Mouse (Mus musculus): Measurements from ENCODE around the gene Psors1c2.

Gene Psors1c2

DNA sequence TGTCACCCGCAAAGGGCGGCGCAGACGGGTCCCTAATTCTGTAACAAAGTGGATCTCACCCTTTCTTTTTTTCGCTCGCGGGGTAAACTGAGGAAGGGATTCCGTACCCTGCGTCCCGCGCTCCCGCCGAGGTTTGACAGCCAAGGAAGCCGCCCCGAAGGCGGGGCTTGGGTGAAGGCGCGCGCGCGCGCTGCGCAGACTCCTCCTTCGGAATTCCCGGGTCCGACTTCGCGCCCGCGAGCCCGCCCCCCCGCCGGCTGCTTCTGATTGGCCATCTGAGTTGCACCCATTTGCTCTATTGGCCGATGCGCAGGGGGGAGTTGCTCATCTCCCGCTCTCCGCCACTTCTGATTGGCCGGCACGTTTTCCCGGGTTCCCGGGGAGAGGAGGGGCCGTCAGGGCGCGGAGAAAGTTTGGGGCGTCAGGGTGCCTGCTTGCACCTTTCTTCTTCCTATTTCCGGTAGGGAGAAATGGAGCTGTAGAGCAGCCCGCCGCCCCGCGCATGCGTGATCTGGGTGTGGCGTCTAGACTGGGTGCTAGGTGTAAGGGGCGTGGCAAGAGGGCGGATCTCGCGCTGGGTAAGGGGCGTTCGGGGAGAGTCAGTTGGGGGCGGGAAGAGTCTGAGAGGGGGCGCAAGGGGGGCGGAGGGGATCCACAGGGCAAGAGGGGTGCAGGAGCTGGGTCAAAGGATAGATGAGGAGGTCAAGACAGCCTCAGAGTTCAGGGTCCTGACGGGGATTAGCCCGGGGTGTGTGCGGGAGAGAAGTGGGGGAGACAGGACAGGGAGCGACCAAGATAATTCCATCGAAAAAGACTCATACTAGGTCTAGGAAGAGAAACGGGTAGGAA is 16.1 kb upstream of the Psors1c2 start, which contains the start of the genes Tcf19 and Cchcr1:
Tcf19 (minus strand) TSS at position 173 of the 849 bp plus-strand sequence.
Cchcr1 (plus strand) TSS at position 449 of the 849 bp plus-strand sequence.
- DNase-seq (ENCODE audit: low read depth, low spot score): peak; percentile 98

GRCm38 (mm10) chr17:35517526-35517925 is 15.5 kb upstream of the Psors1c2 start:
- DNase-seq (ENCODE audit: low read depth, low spot score): no peak

DNA sequence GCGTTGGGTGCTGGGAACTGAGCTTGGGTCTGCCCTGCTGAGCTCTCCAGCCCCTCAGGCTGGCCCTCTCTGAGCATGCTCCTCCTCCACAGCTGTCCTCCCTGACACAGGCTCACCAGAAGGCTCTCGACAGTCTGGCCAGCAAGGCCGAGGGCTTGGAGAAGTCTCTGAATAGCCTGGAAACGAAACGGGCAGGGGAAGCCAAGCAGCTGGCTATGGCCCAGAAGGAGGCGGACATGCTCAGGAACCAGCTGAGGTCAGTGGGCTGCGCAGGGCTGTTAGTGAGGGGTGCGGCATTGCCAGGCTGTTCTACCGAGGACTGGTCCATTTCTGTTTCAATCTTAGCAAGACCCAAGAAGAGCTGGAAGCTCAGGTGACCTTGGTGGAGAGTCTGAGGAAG is 8.6 kb upstream of the Psors1c2 start:
- no peak for DNase-seq (ENCODE audit: low read depth, low spot score)

DNA sequence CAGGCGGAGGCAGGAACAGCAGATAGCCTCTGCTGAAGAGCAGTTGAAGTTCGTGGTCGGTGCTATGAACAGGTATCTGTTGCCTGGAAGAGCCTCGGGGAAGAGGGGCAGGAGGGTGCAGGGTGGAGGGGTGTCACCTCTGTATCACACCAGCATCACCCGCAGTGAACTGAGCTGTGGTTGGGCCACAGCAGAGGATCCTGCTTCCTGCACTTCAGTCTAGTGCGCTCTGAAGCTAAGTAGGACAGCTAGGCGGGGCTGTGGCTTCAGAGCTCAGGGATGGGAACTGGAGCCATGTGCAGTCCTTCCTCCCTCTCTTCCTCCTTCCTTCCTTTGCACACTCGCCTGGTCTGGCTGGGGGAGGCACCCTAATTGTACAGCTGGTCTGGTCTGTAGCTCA is 6.4 kb upstream of the Psors1c2 start:
- DNase-seq (ENCODE audit: low read depth, low spot score): peak; percentile 40

DNA sequence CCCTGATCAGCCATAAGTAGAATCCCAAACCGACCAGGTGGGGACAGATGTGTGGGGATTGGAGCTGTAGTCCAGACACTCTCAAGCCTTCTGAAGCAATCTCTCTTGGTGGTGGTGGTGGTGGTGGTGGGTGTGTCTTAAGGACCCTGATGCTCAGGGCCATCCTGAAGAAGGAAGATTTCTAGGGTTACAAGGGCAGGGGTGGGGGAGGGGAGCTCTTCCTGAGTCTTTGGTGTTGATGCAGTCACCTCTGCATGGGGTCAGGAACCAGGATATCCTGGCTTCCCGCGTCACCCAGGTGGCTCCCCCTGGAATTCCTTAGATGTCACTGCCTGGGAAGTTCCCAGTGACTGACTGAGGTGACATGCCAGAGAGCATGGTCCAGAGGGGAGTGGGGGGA is 641 bp upstream of the Psors1c2 start:
- DNase-seq (ENCODE audit: low read depth, low spot score): no peak

DNA sequence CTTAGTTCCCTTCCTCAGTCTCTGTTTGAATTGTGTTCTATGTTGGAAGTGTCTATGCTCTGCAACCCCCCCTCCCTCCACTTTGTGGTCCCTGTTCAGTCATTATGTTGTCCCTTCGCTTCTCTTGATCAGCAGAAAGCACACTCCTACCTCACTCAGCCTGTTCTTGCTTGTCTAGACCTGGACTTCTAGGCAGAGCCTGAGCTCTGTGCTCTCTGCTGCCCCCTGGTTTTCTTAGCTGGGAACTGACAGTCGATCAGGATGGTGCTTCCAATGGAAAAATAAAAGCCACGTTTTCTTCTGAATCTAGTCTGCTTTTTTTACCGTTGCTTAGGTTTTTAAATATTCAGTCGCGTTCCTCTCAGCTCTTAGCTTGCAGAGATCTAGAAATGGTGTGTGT is 1.3 kb downstream of the Psors1c2 start:
- DNase-seq (ENCODE audit: low read depth, low spot score): peak; percentile 70

DNA sequence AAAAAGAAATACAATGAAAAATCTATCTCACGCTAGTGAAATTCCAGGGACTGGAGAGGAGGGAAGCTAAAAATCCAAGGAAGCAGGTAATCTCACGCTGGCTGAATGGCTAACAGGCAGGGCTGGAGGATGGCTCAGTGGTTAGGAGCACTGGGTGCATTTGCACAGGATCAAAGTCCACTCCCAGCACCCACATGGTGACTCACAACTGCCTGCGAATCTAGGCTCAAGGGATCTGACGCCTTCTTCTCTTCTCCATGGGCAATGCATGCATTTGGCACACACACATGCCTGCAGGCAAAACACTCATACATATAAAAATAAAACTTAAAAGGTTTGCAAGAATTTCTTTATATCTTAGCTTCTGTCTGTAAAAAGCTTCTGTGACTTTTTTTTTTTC is 4.4 kb downstream of the Psors1c2 start:
- DNase-seq (ENCODE audit: low read depth, low spot score): no peak

GRCm38 (mm10) chr17:35538476-35538875 is 5.5 kb downstream of the Psors1c2 start:
- no peak for DNase-seq (ENCODE audit: low read depth, low spot score)

- no peak for DNase-seq (ENCODE audit: low read depth, low spot score)
Observed at GRCm38 (mm10) chr17:35539540-35539939, 6.5 kb downstream of the Psors1c2 start.

GRCm38 (mm10) chr17:35542761-35543411 is 9.9 kb downstream of the Psors1c2 start:
- no peak for DNase-seq (ENCODE audit: low read depth, low spot score)

- no peak for DNase-seq (ENCODE audit: low read depth, low spot score)
Observed at GRCm38 (mm10) chr17:35543412-35543861, 10.4 kb downstream of the Psors1c2 start.

GRCm38 (mm10) chr17:35544001-35544400 is 11.0 kb downstream of the Psors1c2 start:
- DNase-seq (ENCODE audit: low read depth, low spot score): no peak

GRCm38 (mm10) chr17:35544680-35545079 is 11.7 kb downstream of the Psors1c2 start:
- peak; percentile 40 for DNase-seq (ENCODE audit: low read depth, low spot score)

DNA sequence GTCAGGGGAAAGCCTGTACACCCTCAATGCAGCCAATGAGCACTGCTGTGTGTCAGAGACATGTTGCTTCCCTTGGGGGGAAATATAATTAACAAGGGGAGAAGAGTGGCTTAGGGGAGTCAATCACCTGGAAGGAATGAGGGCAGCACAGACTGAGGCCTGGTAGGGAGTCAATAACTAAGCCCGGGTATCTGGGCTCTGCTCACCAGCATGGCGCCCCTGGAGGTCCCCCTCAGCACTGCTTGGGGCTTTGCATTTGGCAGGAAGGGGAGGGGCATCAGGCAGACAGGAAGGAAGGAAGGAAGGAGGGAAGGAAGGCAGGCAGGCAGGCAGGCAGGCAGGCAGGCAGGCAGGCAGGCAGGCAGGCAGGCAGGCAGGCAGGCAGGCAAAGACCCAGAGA is 14.5 kb downstream of the Psors1c2 start:
- DNase-seq (ENCODE audit: low read depth, low spot score): no peak

GRCm38 (mm10) chr17:35548636-35549035 is 15.6 kb downstream of the Psors1c2 start:
- DNase-seq (ENCODE audit: low read depth, low spot score): no peak

GRCm38 (mm10) chr17:35549437-35550142 is 16.6 kb downstream of the Psors1c2 start:
- DNase-seq (ENCODE audit: low read depth, low spot score): no peak

DNA sequence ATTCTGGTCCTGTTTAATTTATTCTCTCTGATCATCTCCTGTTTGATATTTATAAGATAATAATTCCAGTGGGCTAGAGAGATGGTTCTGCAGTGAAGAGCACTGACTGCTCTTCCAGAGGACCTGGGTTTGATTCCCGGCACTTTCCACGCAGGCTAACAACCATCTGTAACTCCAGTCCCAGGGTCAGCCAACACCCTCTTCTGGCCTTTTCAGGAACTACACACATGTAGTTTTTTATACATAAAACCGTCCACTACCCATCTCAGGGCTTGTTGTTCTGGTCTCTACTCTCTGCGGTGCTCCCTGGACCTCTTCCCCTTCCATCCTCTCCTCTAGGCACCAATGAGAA is 17.1 kb downstream of the Psors1c2 start:
- DNase-seq (ENCODE audit: low read depth, low spot score): no peak

- no peak for DNase-seq (ENCODE audit: low read depth, low spot score)
Observed at GRCm38 (mm10) chr17:35550871-35551270, 17.9 kb downstream of the Psors1c2 start.

DNA sequence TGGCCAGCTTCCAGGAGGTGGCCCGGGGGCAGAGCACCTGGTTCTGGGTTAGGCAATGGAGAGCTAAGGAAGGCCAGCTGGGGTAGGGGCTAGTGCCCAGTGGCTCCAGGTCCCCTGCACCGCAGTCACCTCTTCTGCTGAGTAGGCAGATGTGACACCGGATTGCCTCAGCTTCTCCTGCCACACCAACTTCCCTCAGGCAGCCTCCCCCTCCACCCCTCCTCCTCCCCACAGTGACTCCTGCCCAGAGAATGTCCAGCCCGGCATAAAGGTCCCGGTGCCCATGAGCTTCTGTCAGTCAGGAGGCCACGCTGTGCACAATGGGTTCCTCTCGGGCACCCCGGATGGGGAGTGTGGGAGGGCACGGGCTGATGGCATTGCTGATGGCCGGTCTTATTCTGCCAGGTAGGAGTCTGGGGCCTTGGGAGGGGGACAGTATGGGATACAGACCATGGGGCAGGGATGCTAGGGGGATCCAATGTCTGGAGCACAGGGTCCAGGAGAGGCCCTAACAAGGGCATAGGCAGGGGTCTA is 18.9 kb downstream of the Psors1c2 start, which contains the start of gene Cdsn:
Cdsn (plus strand) TSS at position 248 of the 534 bp plus-strand sequence.
- DNase-seq (ENCODE audit: low read depth, low spot score): no peak

DNA sequence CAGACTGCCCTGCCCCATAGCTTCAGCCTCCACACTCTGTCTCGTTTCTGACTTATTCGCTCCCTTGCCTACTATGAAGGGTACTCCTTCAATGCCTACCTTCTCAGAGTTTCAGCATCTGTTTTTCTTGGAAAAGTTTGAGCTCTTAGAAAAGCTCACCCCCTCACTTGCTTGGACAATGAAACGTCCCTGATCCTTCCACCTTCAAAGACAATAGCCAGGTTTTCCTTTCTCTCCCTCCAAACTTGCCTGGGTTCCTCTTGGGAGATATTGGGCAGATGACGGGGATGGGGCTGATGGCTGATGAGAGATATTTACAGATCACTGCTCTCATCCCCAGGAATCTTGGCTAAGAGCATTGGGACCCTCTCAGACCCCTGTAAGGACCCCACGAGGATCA is 21.3 kb downstream of the Psors1c2 start:
- no peak for DNase-seq (ENCODE audit: low read depth, low spot score)

DNA sequence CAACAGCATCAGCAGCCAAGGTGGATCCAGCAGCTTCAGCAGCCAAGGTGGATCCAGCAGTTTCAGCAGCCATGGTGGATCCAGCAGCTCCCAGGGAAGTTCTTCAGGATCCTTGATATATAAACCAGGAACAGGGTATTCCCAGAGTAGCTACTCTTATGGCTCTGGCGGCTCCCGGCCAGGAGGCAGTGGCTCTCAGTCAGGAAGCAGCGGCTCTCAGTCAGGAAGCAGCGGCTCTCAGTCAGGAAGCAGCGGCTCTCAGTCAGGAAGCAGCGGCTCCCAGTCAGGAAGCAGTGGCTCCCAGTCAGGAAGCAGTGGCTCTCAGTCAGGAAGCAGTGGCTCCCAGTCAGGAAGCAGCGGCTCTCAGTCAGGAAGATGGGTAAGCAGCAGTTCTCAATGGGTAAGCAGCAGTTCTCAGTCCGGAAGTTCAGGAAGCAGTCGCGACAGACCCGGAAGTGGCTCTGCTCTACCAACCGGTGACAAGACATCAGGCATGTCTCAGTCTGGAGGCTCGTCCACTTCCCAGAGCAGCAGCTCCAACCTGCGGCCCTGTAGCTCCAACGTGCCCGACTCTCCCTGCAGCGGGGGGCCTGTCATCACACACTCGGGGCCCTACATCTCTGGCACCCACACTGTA is 21.9 kb downstream of the Psors1c2 start:
- no peak for DNase-seq (ENCODE audit: low read depth, low spot score)
